ENCODE assay signal across 20 mouse cellular contexts in genomic region chr1:119056491-119056890, GRCm38 (mm10). TPM values are rescaled to one million over a fixed set of nuclear protein-coding genes. Genes with fewer than 3 reads are reported as not detected.
"Had no signal": no experiment of that assay in that cellular context is flagged by ENCODE, and none has a peak within 500 bp of the region (broad histone marks: within the 10 kb centered on the region; RNA-seq: fewer than 3 reads in every experiment).

No protein-coding gene starts in this region.

- DNase-seq: layer of hippocampus, adult 9-11 months; liver; lung, adult 18-20 months; retina, postnatal 1 day; right cerebral cortex, postnatal 25 days; spleen, adult 18-20 months; thymus, adult 2 months; thymus, postnatal 25 days had no signal

- H3K36me3 ChIP-seq: kidney, embryonic 15.5 days; liver, embryonic 12.5 days; liver, embryonic 15.5 days; midbrain, embryonic 10.5 days; midbrain, embryonic 13.5 days; neural tube, embryonic 13.5 days had no signal

- H3K4me3 ChIP-seq: kidney, embryonic 15.5 days; layer of hippocampus, adult 2 months; liver, embryonic 12.5 days; liver, embryonic 15.5 days; megakaryocyte, embryonic 14.5 days; midbrain, embryonic 10.5 days; midbrain, embryonic 13.5 days; myocyte; neural tube, embryonic 13.5 days had no signal

- H3K27ac ChIP-seq: hindbrain, postnatal 0 days; kidney, embryonic 15.5 days; layer of hippocampus, adult 2 months; liver, embryonic 12.5 days; liver, embryonic 15.5 days; midbrain, embryonic 10.5 days; midbrain, embryonic 13.5 days; neural tube, embryonic 13.5 days had no signal

- H3K9ac ChIP-seq: kidney, embryonic 15.5 days; liver, embryonic 12.5 days; liver, embryonic 15.5 days; midbrain, embryonic 13.5 days; neural tube, embryonic 13.5 days had no signal

- H3K4me1 ChIP-seq: liver, embryonic 12.5 days had no signal

- ATAC-seq: hindbrain, postnatal 0 days; inflammation-experienced regulatory T-cells, adult 6 months; liver, embryonic 12.5 days; midbrain, embryonic 13.5 days; midbrain, embryonic 16.5 days had no signal

- H3K4me2 ChIP-seq: kidney, embryonic 15.5 days; liver, embryonic 12.5 days; liver, embryonic 15.5 days; midbrain, embryonic 13.5 days; neural tube, embryonic 13.5 days had no signal

- H3K9me3 ChIP-seq: kidney, embryonic 15.5 days; liver, embryonic 12.5 days; liver, embryonic 15.5 days; midbrain, embryonic 10.5 days; midbrain, embryonic 13.5 days; neural tube, embryonic 13.5 days had no signal

RNA-seq across cellular contexts. Expression of gene Gli2, which starts 3.1 kb away (rescaled TPM):
- polyA plus RNA-seq: inflammation-experienced regulatory T-cells, adult 6 months had no signal
